Mouse (Mus musculus) midbrain, embryonic 11.5 days (tissue): ENCODE data around the gene Aldh9a1. TPM values are rescaled to one million over a fixed set of nuclear protein-coding genes. Genes with fewer than 3 reads are reported as not detected.

Experiments
- ATAC-seq: fragments of 200-750 bp; cut with Nextera tagmentation; 2 replicates; pipeline ENCODE4 v1.8.0; 2017; ENCODE audit warnings: moderate TSS enrichment, moderate library complexity; ENCODE audit not compliant: low FRiP score
- DNase-seq: peaks from one replicate; pipeline ENCODE4 v3.0.0; 2015; ENCODE audit warnings: low spot score; ENCODE audit errors: missing footprints
- H3K27ac ChIP-seq: fragments of 300-500 bp; sonication (generic); 2 replicates; pipeline ENCODE4 v1.5.1; 2014; ENCODE audit warnings: low read depth, low read length
- H3K27me3 ChIP-seq: fragments of 300-500 bp; sonication (generic); 2 replicates; pipeline ENCODE4 v1.6.1; 2014; ENCODE audit warnings: mild to moderate bottlenecking, low read length, moderate library complexity, mixed read lengths; ENCODE audit not compliant: control insufficient read depth, insufficient read depth
- H3K36me3 ChIP-seq: fragments of 300-500 bp; sonication (generic); 2 replicates; pipeline ENCODE4 v1.6.1; 2014; ENCODE audit warnings: mild to moderate bottlenecking, low read length, moderate library complexity, mixed read lengths; ENCODE audit not compliant: control insufficient read depth, insufficient read depth
- H3K4me1 ChIP-seq: fragments of 300-500 bp; sonication (generic); 2 replicates; pipeline ENCODE4 v1.6.1; 2014; ENCODE audit warnings: low read length; ENCODE audit not compliant: control insufficient read depth, insufficient read depth
- H3K4me2 ChIP-seq: fragments of 300-500 bp; sonication (generic); 2 replicates; pipeline ENCODE4 v1.6.1; 2014; ENCODE audit warnings: mild to moderate bottlenecking, moderate library complexity
- H3K4me3 ChIP-seq: fragments of 300-500 bp; sonication (generic); 2 replicates; pipeline ENCODE4 v1.5.1; 2014; ENCODE audit warnings: low read depth, low read length
- H3K9ac ChIP-seq: fragments of 300-500 bp; sonication (generic); 2 replicates; pipeline ENCODE4 v1.6.1; 2014; ENCODE audit warnings: low read length
- H3K9me3 ChIP-seq: fragments of 300-500 bp; sonication (generic); 2 replicates; pipeline ENCODE4 v1.6.1; 2016; ENCODE audit warnings: low read length; ENCODE audit not compliant: control insufficient read depth
- whole genome bisulfite sequencing: fragments of 180-500 bp; shearing (Covaris S2); extraction: QIAGEN DNeasy Blood & Tissue Kit; methylation state at CpG from one replicate; pipeline ENCODE4 v1.1.7; 2014; 5-methylcytosine and 5-hydroxymethylcytosine counted together
- polyA plus RNA-seq: library from polyadenylated mRNA; unstranded; fragments of >200 nt; fragmentation: Nextera tagmentation; extraction: Ambion mirVana; gene quantifications from 2 replicates; pipeline ENCODE4 v1.2.1, GENCODE M21; 2014

Aldh9a1 gene
- 33.4 and 36.5 TPM in 2 replicates for polyA plus RNA-seq

DNA sequence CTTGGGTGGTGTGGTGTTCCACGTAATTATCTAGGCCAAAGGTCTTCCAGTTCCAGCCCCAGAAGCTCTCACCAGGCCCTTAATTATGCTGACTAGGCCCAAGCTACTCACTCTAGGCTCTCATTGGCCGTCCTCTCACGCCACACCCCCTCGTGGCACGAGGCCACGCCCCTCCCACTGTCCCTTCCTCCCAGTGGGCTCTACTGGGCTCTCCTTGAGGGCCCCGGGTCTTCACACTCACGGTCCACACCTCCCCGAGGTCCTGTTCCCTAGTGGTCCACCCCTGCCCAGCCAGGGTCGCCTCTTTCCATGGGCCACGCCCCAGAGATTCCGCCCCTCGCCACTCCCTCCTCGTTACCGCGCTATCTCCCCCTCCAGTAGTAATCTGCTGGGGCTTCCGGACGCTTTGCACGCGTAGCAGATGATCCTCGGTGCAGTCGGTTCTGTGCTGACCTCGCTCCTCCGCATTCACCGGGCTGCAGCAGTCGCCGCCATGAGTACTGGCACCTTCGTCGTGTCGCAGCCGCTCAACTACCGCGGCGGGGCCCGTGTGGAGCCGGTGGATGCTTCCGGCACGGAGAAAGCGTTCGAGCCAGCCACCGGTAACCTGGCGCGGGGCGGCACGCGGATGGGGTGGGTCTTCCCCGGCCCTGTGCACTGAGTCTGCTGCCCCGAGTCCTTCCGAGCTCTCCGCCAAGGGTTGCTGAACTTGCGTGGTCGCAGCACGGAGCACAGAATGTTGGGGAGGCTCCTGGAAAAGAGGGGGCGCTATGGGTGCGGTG is at the start of gene Aldh9a1:
Gene Aldh9a1, plus strand, starts transcription at position 177 of the 782 bp plus-strand sequence.
- Histone ChIP-seq H3K36me3 (peaks cover 2% of the 10 kb centered on the region; the same call in 1 of the 2 replicates), H3K27me3 (no peaks in the 10 kb centered on the region), H3K9me3 (no peaks in the 10 kb centered on the region), H3K4me3 (peak within 1 kb of the TSS; percentile 68), H3K4me1 (no peaks in the 10 kb centered on the region), H3K4me2 (peak within 1 kb of the TSS; percentile 68), H3K9ac (peak within 1 kb of the TSS; percentile 78), H3K27ac (peak within 1 kb of the TSS; percentile 48; the same call in 1 of the 2 replicates)
- ATAC-seq (peak; percentile 100), DNase-seq (peak; percentile 98)
- WGBS: under 1% methylated on average over 55 of the region's 55 CpGs

DNA sequence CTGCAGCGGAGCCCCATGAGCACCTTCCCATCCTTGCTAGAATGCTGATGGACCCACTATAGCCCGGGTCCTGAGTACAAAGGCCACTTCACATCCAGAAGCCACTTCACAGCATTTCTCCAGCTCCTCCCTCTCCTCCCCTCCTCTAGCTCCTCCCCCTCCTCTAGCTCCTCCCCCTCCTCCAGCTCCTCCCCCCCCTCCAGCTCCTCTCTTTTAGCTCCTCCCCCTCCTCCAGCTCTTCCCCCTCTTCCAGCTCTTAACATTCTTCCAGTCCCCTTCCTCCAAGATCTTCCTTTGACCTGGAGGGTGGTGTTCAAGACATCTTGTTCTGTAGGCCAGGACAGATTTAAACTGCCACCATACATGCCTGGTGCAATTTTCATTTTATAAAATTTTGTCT is 49.7 kb upstream of the Aldh9a1 start:
- Histone ChIP-seq H3K9ac (no peak overlapping the region), H3K9me3 (no peaks in the 10 kb centered on the region), H3K4me2 (no peak overlapping the region), H3K27ac (no peak overlapping the region), H3K36me3 (no peaks in the 10 kb centered on the region), H3K27me3 (no peaks in the 10 kb centered on the region), H3K4me3 (no peak overlapping the region), H3K4me1 (no peaks in the 10 kb centered on the region)
- 85% methylated on average over 2 of the region's 2 CpGs for WGBS
- DNase-seq: no peak
- ATAC-seq: no peak

DNA sequence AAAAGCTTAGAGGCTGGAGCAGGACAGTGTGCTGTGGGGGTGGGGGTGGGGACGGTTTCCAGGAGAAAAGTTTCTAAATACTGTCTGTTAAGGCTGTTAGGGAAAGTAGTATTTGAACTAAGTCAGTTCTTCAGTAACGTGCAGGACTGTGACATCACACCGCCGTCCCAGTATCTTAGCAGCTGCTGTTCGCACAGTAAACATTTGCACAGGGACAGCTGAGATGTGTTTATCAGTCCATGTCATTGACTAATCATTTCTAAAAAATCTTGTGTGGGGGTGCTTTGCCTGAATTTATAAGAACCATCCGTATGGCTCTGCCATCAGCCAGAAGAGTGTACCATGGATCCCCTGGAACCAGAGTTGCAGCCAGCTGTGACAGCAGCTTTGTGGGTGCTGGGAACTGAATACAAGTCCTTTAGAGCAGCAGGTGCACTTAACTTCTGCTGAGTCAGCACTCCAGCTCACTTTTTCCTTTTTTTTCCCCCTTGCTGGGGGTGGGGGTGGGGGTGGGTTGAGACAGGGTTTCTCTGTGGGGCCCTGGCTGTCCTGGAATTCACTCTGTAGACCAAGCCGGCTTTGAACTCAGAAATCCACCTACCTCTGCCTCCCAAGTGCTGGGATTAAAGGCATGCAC is 44.2 kb upstream of the Aldh9a1 start:
- Histone ChIP-seq H3K9ac (peak overlapping the region; percentile 9; the same call in 1 of the 2 replicates), H3K4me2 (no peak overlapping the region), H3K4me3 (no peak overlapping the region), H3K27me3 (no peaks in the 10 kb centered on the region), H3K27ac (no peak overlapping the region), H3K4me1 (peaks cover 9% of the 10 kb centered on the region; the same call in 1 of the 2 replicates), H3K9me3 (no peaks in the 10 kb centered on the region), H3K36me3 (no peaks in the 10 kb centered on the region)
- 70% methylated on average over 7 of the region's 7 CpGs for WGBS
- ATAC-seq: no peak
- no peak for DNase-seq

DNA sequence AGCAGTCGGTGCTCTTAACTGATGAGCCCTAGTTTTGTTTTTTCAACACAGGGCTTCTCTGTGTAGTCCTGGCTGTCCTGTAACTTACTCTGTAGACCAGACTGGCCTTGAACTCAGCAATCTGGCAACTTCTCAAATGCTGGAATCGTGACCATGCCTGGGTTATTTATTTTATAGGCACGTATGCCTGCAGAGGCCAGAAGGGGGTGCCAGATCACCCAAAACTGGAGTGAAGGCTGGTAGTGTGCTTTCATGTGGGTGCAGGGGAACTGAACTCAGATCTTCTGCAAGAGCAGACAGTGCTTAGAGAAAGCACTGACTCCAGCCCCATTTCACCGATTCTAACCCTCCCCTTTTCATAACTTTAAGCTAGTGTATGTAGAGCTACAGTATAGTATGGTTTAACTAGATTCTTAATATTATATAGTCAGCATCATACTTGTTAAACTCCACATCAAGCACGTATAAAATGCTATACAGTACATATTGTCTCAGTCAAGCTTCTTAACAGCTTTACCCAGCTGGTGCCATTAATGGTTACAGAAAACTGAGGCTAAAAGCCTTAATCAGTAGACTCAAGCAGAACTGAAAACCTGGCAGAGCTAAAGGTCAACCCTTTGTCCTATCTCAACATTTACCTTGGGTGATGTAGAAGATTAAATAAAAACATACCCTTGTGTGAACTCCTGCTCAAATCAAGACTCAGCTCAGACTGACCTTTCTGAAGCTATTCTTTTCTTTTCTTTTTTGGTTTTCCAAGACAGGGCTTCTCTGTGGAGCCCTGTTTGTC is 43.1 kb upstream of the Aldh9a1 start:
- no peak for ATAC-seq
- Histone ChIP-seq H3K4me2 (no peak overlapping the region), H3K4me3 (no peak overlapping the region), H3K27me3 (no peaks in the 10 kb centered on the region), H3K9ac (no peak overlapping the region), H3K27ac (no peak overlapping the region), H3K4me1 (peaks cover 9% of the 10 kb centered on the region; the same call in 1 of the 2 replicates), H3K9me3 (no peaks in the 10 kb centered on the region), H3K36me3 (no peaks in the 10 kb centered on the region)
- 79% methylated on average over 5 of the region's 5 CpGs for WGBS
- DNase-seq: no peak

DNA sequence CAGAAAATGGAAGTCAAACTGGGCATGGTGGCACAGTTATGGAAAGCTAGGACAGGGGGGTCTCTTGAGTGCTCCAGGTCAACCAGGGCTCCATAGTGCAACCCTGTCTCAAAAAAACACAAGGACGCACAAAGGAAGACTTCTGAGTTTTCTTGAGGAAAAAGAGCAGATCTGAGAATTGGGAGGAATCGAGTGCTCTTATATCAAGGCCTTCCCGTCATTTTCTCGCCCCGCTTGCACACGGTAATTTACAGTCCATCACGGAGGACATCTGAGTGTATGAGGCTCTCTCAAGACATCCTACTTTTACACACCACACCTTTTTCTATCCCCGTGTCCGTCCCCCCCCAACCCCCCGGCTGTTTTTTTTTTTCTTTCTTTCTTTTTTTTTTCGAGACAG is 42.1 kb upstream of the Aldh9a1 start:
- 0 out of 2 replicates have a peak, but pooled peaks have one; percentile 1 for ATAC-seq

DNA sequence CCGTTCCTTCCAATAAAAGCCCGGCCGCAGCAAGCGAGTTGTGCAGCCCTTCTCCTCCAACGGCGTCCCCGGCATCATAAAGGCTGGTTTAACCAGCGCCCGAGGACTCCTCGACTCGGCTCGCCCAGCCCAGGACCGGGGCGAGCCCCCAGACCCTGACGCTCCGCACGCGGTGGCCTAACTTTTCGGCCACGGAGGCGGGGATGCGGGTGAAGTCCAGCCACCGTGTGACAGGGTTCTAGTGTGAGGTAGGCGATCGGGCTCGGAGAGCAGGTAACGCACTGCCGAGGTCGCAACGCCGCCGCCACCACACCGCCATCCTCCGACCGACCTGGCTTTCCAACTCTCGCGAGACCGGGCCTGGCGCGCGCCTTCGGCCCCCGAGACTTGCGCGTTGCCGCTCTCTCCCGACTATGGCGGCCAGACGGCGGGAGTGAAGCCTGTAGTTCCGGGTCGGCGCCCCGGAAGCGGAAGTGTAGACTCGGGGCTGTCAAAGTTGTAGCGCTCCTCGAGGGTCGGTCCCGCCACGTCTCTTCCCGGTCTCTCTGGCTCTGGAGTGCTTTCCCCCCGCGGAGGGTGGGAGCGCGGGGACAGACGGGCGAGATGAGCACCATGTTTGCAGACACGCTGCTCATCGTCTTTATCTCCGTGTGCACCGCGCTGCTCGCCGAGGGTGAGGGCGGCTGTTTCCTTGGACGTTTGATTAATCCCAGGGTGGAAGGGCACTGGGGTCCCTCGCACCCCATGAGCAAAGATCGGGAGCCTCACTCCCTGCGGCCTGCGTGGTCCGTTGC is 41.3 kb upstream of the Aldh9a1 start, which contains the start of gene Tmco1:
Gene Tmco1, plus strand, starts transcription at position 118 of the 794 bp plus-strand sequence.
- Histone ChIP-seq H3K4me2 (peak within 1 kb of the TSS; percentile 84), H3K9ac (peak within 1 kb of the TSS; percentile 95), H3K4me3 (peak within 1 kb of the TSS; percentile 70), H3K4me1 (peaks cover 9% of the 10 kb centered on the region; the same call in 1 of the 2 replicates), H3K36me3 (no peaks in the 10 kb centered on the region; the same call in 1 of the 2 replicates), H3K27ac (peak within 1 kb of the TSS; percentile 85), H3K9me3 (no peaks in the 10 kb centered on the region), H3K27me3 (no peaks in the 10 kb centered on the region)
- DNase-seq (peak; percentile 100), ATAC-seq (peak; percentile 97)
- WGBS: under 1% methylated on average over 77 of the region's 82 CpGs

More for the DNA sequence above, 42.1 kb upstream of the Aldh9a1 start:
- Histone ChIP-seq H3K27ac (no peak overlapping the region), H3K9ac (peak overlapping the region; percentile 95), H3K4me1 (peaks cover 9% of the 10 kb centered on the region; the same call in 1 of the 2 replicates), H3K4me3 (peak overlapping the region; percentile 70), H3K27me3 (no peaks in the 10 kb centered on the region), H3K36me3 (no peaks in the 10 kb centered on the region; the same call in 1 of the 2 replicates), H3K4me2 (peak overlapping the region; percentile 84), H3K9me3 (no peaks in the 10 kb centered on the region)
- no peak for DNase-seq
- 66% methylated on average over 11 of the region's 11 CpGs for WGBS

DNA sequence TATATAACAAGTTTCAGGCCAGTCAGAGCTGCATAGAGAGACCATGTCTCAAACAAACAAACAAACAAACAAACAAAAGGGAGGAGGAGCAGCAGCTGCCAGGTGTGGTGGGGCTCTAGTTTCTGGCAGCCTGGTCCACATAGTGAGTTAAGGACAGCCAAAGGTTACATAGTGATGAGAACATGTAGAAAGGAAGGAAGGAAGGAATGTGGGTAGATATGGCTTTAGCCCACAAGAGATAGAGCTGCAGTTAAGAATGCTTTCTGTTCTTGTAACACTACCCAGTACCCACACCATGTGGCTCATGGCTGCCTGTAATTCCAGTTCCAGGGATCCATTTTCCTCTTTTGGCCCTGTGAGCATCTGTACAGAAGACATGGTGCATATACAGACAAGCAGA is 37.4 kb upstream of the Aldh9a1 start:
- peaks cover 6% of the 10 kb centered on the region; the same call in 1 of the 2 replicates for H3K4me1 ChIP-seq
- ATAC-seq (no peak), DNase-seq (no peak)
- no peak overlapping the region for H3K4me2 ChIP-seq
- H3K4me3 ChIP-seq: no peak overlapping the region
- no peaks in the 10 kb centered on the region; the same call in 1 of the 2 replicates for H3K36me3 ChIP-seq
- H3K9ac ChIP-seq: no peak overlapping the region
- H3K27me3 ChIP-seq: no peaks in the 10 kb centered on the region
- H3K27ac ChIP-seq: no peak overlapping the region
- no peaks in the 10 kb centered on the region for H3K9me3 ChIP-seq

DNA sequence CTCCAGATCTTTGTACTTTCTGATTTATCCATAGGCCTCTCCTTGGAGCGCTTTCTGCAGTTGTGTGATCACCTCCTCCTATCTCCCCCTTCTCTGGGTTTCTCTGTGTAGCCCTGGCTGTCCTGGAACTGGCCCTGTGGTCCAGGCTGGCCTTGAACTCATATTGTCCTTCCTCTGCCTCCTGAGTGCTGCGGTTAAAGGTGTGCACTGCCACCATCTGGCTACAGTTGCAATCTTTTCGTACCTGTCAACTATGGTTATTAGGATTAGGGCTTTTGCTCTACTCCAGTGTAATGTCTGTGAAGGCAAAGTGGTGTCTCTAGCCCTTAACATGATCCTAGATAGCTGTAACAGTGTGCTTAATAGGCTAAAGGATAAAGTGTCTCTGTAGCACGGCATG is 36.6 kb upstream of the Aldh9a1 start:
- H3K4me3 ChIP-seq: no peak overlapping the region

More for the DNA sequence above, 36.6 kb upstream of the Aldh9a1 start:
- H3K36me3 ChIP-seq: no peaks in the 10 kb centered on the region; the same call in 1 of the 2 replicates
- H3K27me3 ChIP-seq: no peaks in the 10 kb centered on the region
- no peak overlapping the region for H3K9ac ChIP-seq
- 92% methylated on average over 4 of the region's 4 CpGs for WGBS
- ATAC-seq (no peak), DNase-seq (no peak)
- H3K4me2 ChIP-seq: no peak overlapping the region
- peaks cover 5% of the 10 kb centered on the region; the same call in 1 of the 2 replicates for H3K4me1 ChIP-seq
- no peaks in the 10 kb centered on the region for H3K9me3 ChIP-seq
- H3K27ac ChIP-seq: no peak overlapping the region
